Mouse (Mus musculus) liver, adult 2 months (tissue): ENCODE data around the gene Eri2.

Experiments
- CTCF ChIP-seq: fragments of 200-500 bp; IDR thresholded peaks from 2 replicates; pipeline ENCODE4 v1.5.1; 2011; ENCODE audit warnings: low read depth, low read length, control low read depth
- POLR2A ChIP-seq: fragments of 200-500 bp; IDR thresholded peaks from 2 replicates; pipeline ENCODE4 v1.6.1; 2011; ENCODE audit warnings: low read length, control low read depth; ENCODE audit not compliant: insufficient read depth; ENCODE audit errors: extremely low read depth

DNA sequence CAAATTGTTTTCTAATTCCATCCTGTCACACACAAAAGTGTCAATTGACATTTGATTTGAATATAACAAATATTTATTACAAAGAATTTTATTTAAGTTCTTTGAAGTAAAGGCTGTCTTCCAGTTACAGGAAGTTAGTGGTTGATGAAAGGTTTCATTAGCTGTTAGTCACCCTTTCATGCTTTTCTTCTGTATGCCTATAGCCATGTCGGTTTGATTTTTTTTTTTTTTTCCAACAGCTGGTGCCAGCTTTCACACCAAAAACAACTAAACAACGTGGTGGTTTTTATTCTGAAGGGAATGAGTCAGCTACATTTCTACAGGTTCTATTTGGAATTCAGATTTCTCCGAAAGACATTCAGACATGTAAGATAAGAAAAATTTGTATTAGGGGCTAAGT, 7.1 kb upstream of the Eri2 start:
- TF ChIP-seq CTCF (no peak), POLR2A (no peak)
